Mouse (Mus musculus): ENCODE measurements at regions not wholly inside any gene's neighbourhood (a gene's known extent, or its start where the extent isn't known, plus 50 kb on each side); places are given as distances from the start of the nearest gene placed in this dataset.

DNA sequence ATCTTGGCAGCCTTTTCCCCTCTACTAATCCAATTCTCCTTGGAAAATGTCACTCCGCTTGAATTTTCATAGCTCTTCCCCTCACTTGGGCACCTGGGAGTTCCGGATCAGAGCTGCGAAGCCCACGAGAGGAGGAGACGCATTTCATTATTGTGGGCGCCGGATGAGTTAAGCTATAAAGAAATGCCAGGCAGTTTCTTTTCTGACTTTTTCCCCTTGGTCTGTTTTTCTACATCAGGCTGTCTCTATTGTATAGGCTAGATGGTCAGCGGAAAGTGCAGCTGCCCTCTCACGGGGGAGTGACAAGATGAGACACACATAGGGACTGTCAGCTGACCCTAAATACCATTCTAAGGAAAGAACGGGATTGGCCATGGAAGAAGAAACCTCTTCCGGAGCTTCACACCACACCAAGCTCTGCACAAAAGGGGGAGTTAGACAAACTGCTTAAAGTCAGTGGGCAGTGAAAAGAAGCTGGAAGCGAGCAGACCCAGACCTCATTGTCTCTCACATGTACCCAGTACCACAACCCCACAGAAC, 369.3 kb upstream of the Trib2 start:
- Histone ChIP-seq H3K27me3 (replicated peaks; ENCODE audit: control insufficient read depth, insufficient read depth, low read length) (no peaks in the 10 kb centered on the region), H3K4me3 (ENCODE audit: insufficient read depth, low read depth, low read length) (no peak overlapping the region), H3K4me1 (ENCODE audit: control insufficient read depth, insufficient read depth, low read length) (no peaks in the 10 kb centered on the region), H3K27ac (ENCODE audit: insufficient read depth, low read depth, low read length) (no peak overlapping the region), H3K36me3 (ENCODE audit: control insufficient read depth, insufficient read depth, low read length) (no peaks in the 10 kb centered on the region)
- TF ChIP-seq POLR2A (IDR thresholded peaks at IDR 0.05; ENCODE audit: low read depth, low read length) (no peak), CTCF (conservative IDR thresholded peaks at IDR 0.05; ENCODE audit: insufficient read depth, insufficient read length, low read depth, low read length) (no peak)
- WGBS = 52% methylated on average over 12 of the region's 12 CpGs
- DNase-seq = no peak

DNA sequence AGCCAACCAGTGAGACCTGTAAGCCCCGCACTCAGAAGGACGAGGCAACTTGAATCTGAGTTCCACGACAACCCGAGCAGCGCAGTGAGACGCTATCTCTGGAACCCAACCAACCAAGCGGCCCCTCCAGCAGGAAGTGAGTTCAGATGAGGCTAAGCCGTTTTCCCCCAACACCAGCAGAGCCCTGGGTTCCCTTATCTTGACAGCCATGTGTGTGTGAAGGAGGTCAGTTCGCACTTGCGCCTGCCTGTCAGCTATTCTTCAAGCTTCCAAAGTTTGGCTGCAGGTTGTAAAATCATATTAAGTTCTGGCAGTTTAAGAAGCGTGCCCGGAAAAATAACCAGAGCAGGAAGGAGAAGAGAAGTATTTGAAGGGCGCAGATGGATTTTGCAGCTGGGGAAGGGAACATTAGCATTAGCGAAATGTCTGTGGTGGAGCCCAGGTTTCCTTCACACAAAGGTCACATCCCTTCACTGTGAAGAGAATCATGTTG, 368.8 kb upstream of the Trib2 start:
- TF ChIP-seq CTCF (conservative IDR thresholded peaks at IDR 0.05; ENCODE audit: insufficient read depth, insufficient read length, low read depth, low read length) (no peak), POLR2A (IDR thresholded peaks at IDR 0.05; ENCODE audit: low read depth, low read length) (no peak)
- DNase-seq = peak; percentile 24
- no peak overlapping the region for H3K27ac ChIP-seq (ENCODE audit: insufficient read depth, low read depth, low read length)
- H3K4me3 ChIP-seq (ENCODE audit: insufficient read depth, low read depth, low read length) = no peak overlapping the region
- H3K4me1 ChIP-seq (ENCODE audit: control insufficient read depth, insufficient read depth, low read length) = no peaks in the 10 kb centered on the region
- WGBS = 53% methylated on average over 14 of the region's 14 CpGs
- no peaks in the 10 kb centered on the region for H3K36me3 ChIP-seq (ENCODE audit: control insufficient read depth, insufficient read depth, low read length)
- H3K27me3 ChIP-seq (replicated peaks; ENCODE audit: control insufficient read depth, insufficient read depth, low read length) = no peaks in the 10 kb centered on the region

DNA sequence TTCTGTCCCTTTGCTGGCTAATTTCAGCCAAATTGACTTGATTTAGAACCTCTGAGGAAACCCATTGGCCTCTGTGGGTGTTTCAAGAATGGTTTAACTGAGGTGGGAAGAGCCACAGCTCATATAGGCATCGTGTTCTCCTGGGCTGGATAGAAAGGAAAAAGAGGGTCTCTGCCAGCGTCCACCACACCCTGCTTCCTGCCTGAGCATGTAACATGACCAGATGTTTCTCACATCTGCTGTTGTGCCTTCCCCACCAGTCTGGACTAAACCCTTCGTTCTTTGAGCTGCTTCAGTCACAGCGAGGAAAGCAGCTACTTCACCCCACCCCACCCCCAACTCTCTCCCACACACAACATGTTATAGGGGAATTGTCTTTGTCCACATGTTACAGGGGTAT, 366.3 kb upstream of the Trib2 start:
- no peaks in the 10 kb centered on the region for H3K27me3 ChIP-seq (replicated peaks; ENCODE audit: control insufficient read depth, insufficient read depth, low read length)
- DNase-seq = no peak
- 36% methylated on average over 4 of the region's 4 CpGs for WGBS
- no peak overlapping the region for H3K27ac ChIP-seq (ENCODE audit: insufficient read depth, low read depth, low read length)
- no peak overlapping the region for H3K4me3 ChIP-seq (ENCODE audit: insufficient read depth, low read depth, low read length)
- no peaks in the 10 kb centered on the region for H3K36me3 ChIP-seq (ENCODE audit: control insufficient read depth, insufficient read depth, low read length)
- TF ChIP-seq CTCF (conservative IDR thresholded peaks at IDR 0.05; ENCODE audit: insufficient read depth, insufficient read length, low read depth, low read length) (no peak), POLR2A (IDR thresholded peaks at IDR 0.05; ENCODE audit: low read depth, low read length) (no peak)
- no peaks in the 10 kb centered on the region for H3K4me1 ChIP-seq (ENCODE audit: control insufficient read depth, insufficient read depth, low read length)

DNA sequence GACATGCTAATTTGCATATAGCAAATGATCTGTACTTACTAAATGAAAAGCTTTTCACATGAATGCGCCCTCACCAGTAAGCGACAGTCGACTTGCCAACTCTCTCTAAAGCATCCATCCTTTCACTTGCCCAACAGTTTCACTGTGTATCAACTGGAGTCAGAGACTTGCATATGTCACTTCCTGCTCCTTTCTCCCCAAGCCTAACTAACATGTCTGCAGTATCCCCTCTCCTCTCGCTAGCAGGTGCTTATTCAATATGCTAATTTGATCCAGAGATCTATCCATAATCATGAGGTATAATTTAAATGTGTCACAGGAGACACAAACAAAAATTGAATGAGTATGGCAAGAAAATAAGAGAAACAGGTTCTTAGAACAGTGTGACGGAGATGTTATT, 364.9 kb upstream of the Trib2 start:
- Histone ChIP-seq H3K27ac (ENCODE audit: insufficient read depth, low read depth, low read length) (no peak overlapping the region), H3K27me3 (replicated peaks; ENCODE audit: control insufficient read depth, insufficient read depth, low read length) (no peaks in the 10 kb centered on the region), H3K4me1 (ENCODE audit: control insufficient read depth, insufficient read depth, low read length) (no peaks in the 10 kb centered on the region), H3K4me3 (ENCODE audit: insufficient read depth, low read depth, low read length) (no peak overlapping the region), H3K36me3 (ENCODE audit: control insufficient read depth, insufficient read depth, low read length) (no peaks in the 10 kb centered on the region)
- no peak for DNase-seq
- 93% methylated on average over 5 of the region's 5 CpGs for WGBS
- TF ChIP-seq CTCF (conservative IDR thresholded peaks at IDR 0.05; ENCODE audit: insufficient read depth, insufficient read length, low read depth, low read length) (no peak), POLR2A (IDR thresholded peaks at IDR 0.05; ENCODE audit: low read depth, low read length) (no peak)

DNA sequence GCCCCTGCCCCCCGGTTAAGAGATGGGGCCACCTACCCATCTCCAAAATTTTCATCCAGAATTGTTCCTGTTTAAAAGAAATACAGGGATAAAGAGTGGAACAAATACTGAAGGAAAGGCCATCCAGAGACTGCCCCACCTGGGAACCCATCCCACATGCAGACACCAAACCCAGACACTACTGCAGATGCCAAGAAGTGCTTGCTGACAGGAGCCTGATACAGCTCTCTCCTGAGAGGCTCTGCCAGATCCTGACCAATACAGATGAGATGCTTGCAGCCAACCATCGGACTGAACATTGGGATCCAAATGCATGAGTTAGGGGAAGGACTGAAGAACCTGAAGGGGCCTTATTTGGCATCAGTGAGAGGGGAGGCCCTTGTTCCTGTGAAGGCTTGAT, 363.2 kb upstream of the Trib2 start:
- H3K27me3 ChIP-seq (replicated peaks; ENCODE audit: control insufficient read depth, insufficient read depth, low read length) = no peaks in the 10 kb centered on the region; the same call in 1 of the 2 replicates
- 95% methylated on average over 2 of the region's 2 CpGs for WGBS
- no peak overlapping the region for H3K4me3 ChIP-seq (ENCODE audit: insufficient read depth, low read depth, low read length)
- no peak overlapping the region for H3K27ac ChIP-seq (ENCODE audit: insufficient read depth, low read depth, low read length)
- TF ChIP-seq POLR2A (IDR thresholded peaks at IDR 0.05; ENCODE audit: low read depth, low read length) = no peak
- no peak for TF ChIP-seq CTCF (conservative IDR thresholded peaks at IDR 0.05; ENCODE audit: insufficient read depth, insufficient read length, low read depth, low read length)
- no peak for DNase-seq
- no peaks in the 10 kb centered on the region for H3K36me3 ChIP-seq (ENCODE audit: control insufficient read depth, insufficient read depth, low read length)
- no peaks in the 10 kb centered on the region for H3K4me1 ChIP-seq (ENCODE audit: control insufficient read depth, insufficient read depth, low read length)

DNA sequence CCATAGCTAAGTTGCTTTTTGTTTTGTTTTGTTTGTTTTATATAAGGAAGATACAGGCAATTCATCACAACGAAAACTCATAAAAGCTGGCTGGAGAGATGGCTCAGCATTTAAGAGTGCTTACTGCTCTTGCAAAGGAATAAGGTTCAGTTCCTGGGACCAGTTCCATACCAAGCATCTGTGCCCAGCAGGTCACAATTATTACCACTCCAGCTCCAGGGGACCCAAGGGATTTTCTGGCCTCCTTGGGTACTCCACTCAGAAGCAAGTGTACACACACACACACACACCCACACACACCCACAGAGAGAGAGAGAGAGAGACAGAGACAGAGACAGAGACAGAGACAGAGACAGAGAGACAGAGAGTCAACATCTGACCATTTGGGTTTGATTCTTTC, 359.6 kb upstream of the Trib2 start:
- Histone ChIP-seq H3K27me3 (replicated peaks; ENCODE audit: control insufficient read depth, insufficient read depth, low read length) (no peaks in the 10 kb centered on the region; the same call in 1 of the 2 replicates), H3K4me3 (ENCODE audit: insufficient read depth, low read depth, low read length) (no peak overlapping the region), H3K27ac (ENCODE audit: insufficient read depth, low read depth, low read length) (no peak overlapping the region), H3K4me1 (ENCODE audit: control insufficient read depth, insufficient read depth, low read length) (no peaks in the 10 kb centered on the region), H3K36me3 (ENCODE audit: control insufficient read depth, insufficient read depth, low read length) (no peaks in the 10 kb centered on the region)
- TF ChIP-seq CTCF (conservative IDR thresholded peaks at IDR 0.05; ENCODE audit: insufficient read depth, insufficient read length, low read depth, low read length) (no peak), POLR2A (IDR thresholded peaks at IDR 0.05; ENCODE audit: low read depth, low read length) (no peak)
- no peak for DNase-seq
- 92% methylated on average over 1 of the region's 1 CpGs for WGBS

DNA sequence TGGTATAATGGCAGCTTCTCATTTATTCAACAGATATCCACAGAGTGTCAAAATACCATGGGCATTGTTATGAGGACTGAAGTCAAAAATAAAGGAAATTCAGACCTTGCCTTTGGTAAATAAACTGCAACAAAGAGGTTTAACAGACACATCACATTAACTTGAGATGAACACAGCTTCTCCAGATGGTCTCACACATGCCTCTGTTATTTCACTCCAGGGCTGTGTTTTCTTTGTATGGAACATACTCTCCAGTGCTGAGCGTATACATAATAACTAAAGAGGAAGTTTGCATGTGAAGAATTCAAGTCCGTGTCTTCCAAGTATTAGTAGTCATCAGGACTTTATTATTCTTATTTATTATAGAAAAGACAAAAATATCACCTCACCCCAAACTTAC, 355.5 kb upstream of the Trib2 start:
- no peak overlapping the region for H3K4me3 ChIP-seq (ENCODE audit: insufficient read depth, low read depth, low read length)
- H3K4me1 ChIP-seq (ENCODE audit: control insufficient read depth, insufficient read depth, low read length) = no peaks in the 10 kb centered on the region
- H3K27ac ChIP-seq (ENCODE audit: insufficient read depth, low read depth, low read length) = no peak overlapping the region
- no peaks in the 10 kb centered on the region for H3K36me3 ChIP-seq (ENCODE audit: control insufficient read depth, insufficient read depth, low read length)
- whole genome bisulfite sequencing = 90% methylated on average over 2 of the region's 2 CpGs
- no peak for DNase-seq
- no peak for TF ChIP-seq POLR2A (IDR thresholded peaks at IDR 0.05; ENCODE audit: low read depth, low read length)
- TF ChIP-seq CTCF (conservative IDR thresholded peaks at IDR 0.05; ENCODE audit: insufficient read depth, insufficient read length, low read depth, low read length) = no peak
- H3K27me3 ChIP-seq (replicated peaks; ENCODE audit: control insufficient read depth, insufficient read depth, low read length) = no peaks in the 10 kb centered on the region; the same call in 1 of the 2 replicates

All from kidney, adult 2 months (tissue).